In genomic region chr10:98185666-98186065, GRCm38 (mm10) we compare ENCODE assay signal across 12 mouse cellular contexts.
DNase-seq lines count a peak whose midpoint lies in the region; TF ChIP-seq lines count a peak whose summit lies in the region.
"Had no signal": no experiment of that assay in that cellular context is flagged by ENCODE, and none has a peak within 500 bp of the region (broad histone marks: within the 10 kb centered on the region; RNA-seq: fewer than 3 reads in every experiment).

No protein-coding gene starts in this region.

- TF ChIP-seq CTCF in lung, adult 2 months (IDR thresholded peaks at IDR 0.05; ENCODE audit: insufficient read depth, low read length), result no peak

- intact Hi-C loops in gastrocnemius, postnatal 14 days (cut with DNase I; ENCODE audit: low total_unique reads), result no loop called here

- TF ChIP-seq POLR2A in lung, adult 2 months (IDR thresholded peaks at IDR 0.05; ENCODE audit: borderline replicate concordance, extremely low read depth, low read depth, low read length), result no peak

- DNase-seq in adrenal gland, postnatal 10 days, result peak; percentile 1
- DNase-seq in adrenal gland, postnatal 14 days, result no peak
- peak; percentile 6 for DNase-seq in heart, adult 8-10 months (ENCODE audit: low spot score)
- DNase-seq in heart, postnatal 4 days, result no peak
- peak; percentile 1 for DNase-seq in lung, postnatal 25 days (ENCODE audit: low spot score)
- DNase-seq in lung, adult 2 months, result no peak
- peak; percentile 24 for DNase-seq in gastrocnemius, postnatal 14 days
- DNase-seq in right cerebral cortex, postnatal 36 days (ENCODE audit: low spot score in 2 of 2), result no peak
- DNase-seq: cerebellum, adult 9-11 months; kidney, adult 9 months had no signal

- H3K4me3 ChIP-seq in lung, adult 2 months (replicated peaks; ENCODE audit: extremely low read depth, low read depth, low read length), result no peak overlapping the region
- H3K4me3 ChIP-seq: hindbrain, embryonic 15.5 days; neural tube, embryonic 13.5 days had no signal

- H3K4me1 ChIP-seq in lung, adult 2 months (ENCODE audit: control insufficient read depth, insufficient read depth, low read length), result no peaks in the 10 kb centered on the region
- H3K4me1 ChIP-seq: hindbrain, embryonic 15.5 days; neural tube, embryonic 13.5 days had no signal

- WGBS in lung, adult 2 months, result 74% methylated on average over 3 of the region's 3 CpGs

Comparison
In these comparisons a context has a peak if more than half of its experiments do, and no peak if none do; other contexts are left out.
1. DNase-seq: peak in adrenal gland, postnatal 10 days (single experiment), heart, adult 8-10 months (single experiment), lung, postnatal 25 days (single experiment) and gastrocnemius, postnatal 14 days (single experiment); none in adrenal gland, postnatal 14 days (single experiment), heart, postnatal 4 days (single experiment), lung, adult 2 months (single experiment) and right cerebral cortex, postnatal 36 days (0 of 2).